23 mouse cellular contexts compared by ENCODE assay signal in genomic region chr14:78363123-78363522, GRCm38 (mm10). TPM values are rescaled to one million over a fixed set of nuclear protein-coding genes. Genes with fewer than 3 reads are reported as not detected.
"Had no signal": no experiment of that assay in that cellular context is flagged by ENCODE, and none has a peak within 500 bp of the region (broad histone marks: within the 10 kb centered on the region; RNA-seq: fewer than 3 reads in every experiment).

No protein-coding gene starts in this region.

- ATAC-seq: liver, postnatal 0 days; lung, postnatal 0 days; midbrain, embryonic 13.5 days; midbrain, embryonic 16.5 days had no signal

- H3K36me3 ChIP-seq: limb, embryonic 12.5 days; limb, embryonic 15.5 days; midbrain, embryonic 10.5 days; midbrain, embryonic 13.5 days; neural tube, embryonic 13.5 days had no signal

- H3K4me3 ChIP-seq: layer of hippocampus, adult 2 months; limb, embryonic 12.5 days; limb, embryonic 15.5 days; megakaryocyte, embryonic 14.5 days; midbrain, embryonic 10.5 days; midbrain, embryonic 13.5 days; myocyte; neural tube, embryonic 13.5 days had no signal

- H3K27me3 ChIP-seq: limb, embryonic 12.5 days; limb, embryonic 15.5 days; megakaryocyte, embryonic 14.5 days; midbrain, embryonic 13.5 days; neural tube, embryonic 13.5 days had no signal

- DNase-seq: kidney, adult 8-10 months; kidney, postnatal 25 days; layer of hippocampus, adult 9-11 months; left cerebral cortex, postnatal 4 days; lung, embryonic 14.5 days; lung, postnatal 36 days; retina, postnatal 1 day; right cerebral cortex, postnatal 25 days; thymus, adult 2 months; thymus, postnatal 14 days; thymus, postnatal 4 days had no signal

RNA-seq across cellular contexts. Expression of gene Tnfsf11, which starts 55.3 kb away (rescaled TPM):
- polyA plus RNA-seq: limb, embryonic 12.5 days; liver, postnatal 0 days; midbrain, embryonic 10.5 days; midbrain, embryonic 16.5 days; neural tube, embryonic 13.5 days; testis, adult 2 months had no signal
